Mouse (Mus musculus): ENCODE measurements at regions not wholly inside any gene's neighbourhood (a gene's known extent, or its start where the extent isn't known, plus 50 kb on each side); places are given as distances from the start of the nearest gene placed in this dataset.
A peak's percentile ranks its signal among the peaks of the same experiment; 100 is the strongest.

- Histone ChIP-seq H3K4me3 (ENCODE audit: low read length) (no peak overlapping the region), H3K9me3 (replicated peaks; ENCODE audit: control insufficient read depth, low read length) (no peaks in the 10 kb centered on the region), H3K27me3 (ENCODE audit: control insufficient read depth, insufficient read depth, low read length) (no peaks in the 10 kb centered on the region), H3K4me2 (ENCODE audit: low read depth, low read length) (no peak overlapping the region), H3K27ac (ENCODE audit: low read length) (no peak overlapping the region), H3K36me3 (ENCODE audit: control insufficient read depth, insufficient read depth) (no peaks in the 10 kb centered on the region), H3K4me1 (ENCODE audit: control insufficient read depth, insufficient read depth, low read length) (no peaks in the 10 kb centered on the region), H3K9ac (ENCODE audit: low read length) (no peak overlapping the region)
- WGBS, result 80% methylated on average over 1 of the region's 1 CpGs
- ATAC-seq (replicated peaks; ENCODE audit: extremely low read depth, insufficient read depth, low FRiP score), result no peak
These were observed 793.2 kb upstream of the Fat3 start for GRCm38 (mm10) chr9:17294327-17294726.

GRCm38 (mm10) chr9:17288790-17289596, 787.9 kb upstream of the Fat3 start:
- no peak overlapping the region for H3K4me3 ChIP-seq (ENCODE audit: low read length)
- H3K4me1 ChIP-seq (ENCODE audit: control insufficient read depth, insufficient read depth, low read length), result 0 out of 2 replicates have a peak, but pooled peaks cover 3% of the 10 kb centered on the region
- H3K4me2 ChIP-seq (ENCODE audit: low read depth, low read length), result no peak overlapping the region
- WGBS, result 29% methylated on average over 6 of the region's 6 CpGs
- no peaks in the 10 kb centered on the region for H3K36me3 ChIP-seq (ENCODE audit: control insufficient read depth, insufficient read depth)
- no peaks in the 10 kb centered on the region for H3K9me3 ChIP-seq (replicated peaks; ENCODE audit: control insufficient read depth, low read length)
- ATAC-seq (replicated peaks; ENCODE audit: extremely low read depth, insufficient read depth, low FRiP score), result no peak
- H3K9ac ChIP-seq (ENCODE audit: low read length), result no peak overlapping the region
- no peak overlapping the region for H3K27ac ChIP-seq (ENCODE audit: low read length)
- H3K27me3 ChIP-seq (ENCODE audit: control insufficient read depth, insufficient read depth, low read length), result no peaks in the 10 kb centered on the region

DNA sequence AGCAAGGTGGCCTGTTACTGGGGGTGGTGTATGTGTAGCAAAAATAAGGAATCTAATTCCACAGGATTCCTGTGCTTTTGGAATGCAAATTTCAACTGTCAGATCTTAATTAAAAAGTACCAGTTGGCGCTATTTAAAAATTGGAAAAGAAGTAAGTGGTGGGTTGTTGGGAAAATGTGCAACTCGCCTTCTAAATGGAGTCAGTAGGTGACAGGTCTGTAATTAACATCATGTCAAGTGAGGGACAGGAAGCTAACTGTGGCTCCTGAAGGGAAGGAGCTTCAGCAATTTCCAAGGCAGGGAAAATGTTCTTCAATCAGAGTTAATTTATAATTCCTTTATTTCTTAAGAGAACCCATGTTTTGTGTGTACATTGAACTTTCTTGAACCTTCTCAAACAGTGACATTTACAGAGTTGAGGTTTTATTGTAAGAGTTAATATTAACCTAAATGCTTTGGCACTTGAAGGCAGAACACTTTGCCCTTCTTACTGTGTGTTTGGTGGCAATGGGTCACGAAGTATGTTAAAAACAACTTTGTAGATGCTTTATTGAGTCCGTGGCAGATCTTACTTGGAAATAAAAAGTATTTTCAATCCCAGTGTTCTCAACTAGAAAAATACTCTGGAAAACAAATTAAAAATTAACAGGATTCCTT, 778.4 kb upstream of the Fat3 start:
- Histone ChIP-seq H3K36me3 (ENCODE audit: control insufficient read depth, insufficient read depth) (no peaks in the 10 kb centered on the region), H3K4me3 (ENCODE audit: low read length) (no peak overlapping the region), H3K4me1 (ENCODE audit: control insufficient read depth, insufficient read depth, low read length) (no peaks in the 10 kb centered on the region), H3K4me2 (ENCODE audit: low read depth, low read length) (no peak overlapping the region), H3K27ac (ENCODE audit: low read length) (no peak overlapping the region), H3K27me3 (ENCODE audit: control insufficient read depth, insufficient read depth, low read length) (no peaks in the 10 kb centered on the region), H3K9ac (ENCODE audit: low read length) (no peak overlapping the region), H3K9me3 (replicated peaks; ENCODE audit: control insufficient read depth, low read length) (no peaks in the 10 kb centered on the region)
- ATAC-seq (replicated peaks; ENCODE audit: extremely low read depth, insufficient read depth, low FRiP score), result no peak
- 77% methylated on average over 4 of the region's 4 CpGs for whole genome bisulfite sequencing

DNA sequence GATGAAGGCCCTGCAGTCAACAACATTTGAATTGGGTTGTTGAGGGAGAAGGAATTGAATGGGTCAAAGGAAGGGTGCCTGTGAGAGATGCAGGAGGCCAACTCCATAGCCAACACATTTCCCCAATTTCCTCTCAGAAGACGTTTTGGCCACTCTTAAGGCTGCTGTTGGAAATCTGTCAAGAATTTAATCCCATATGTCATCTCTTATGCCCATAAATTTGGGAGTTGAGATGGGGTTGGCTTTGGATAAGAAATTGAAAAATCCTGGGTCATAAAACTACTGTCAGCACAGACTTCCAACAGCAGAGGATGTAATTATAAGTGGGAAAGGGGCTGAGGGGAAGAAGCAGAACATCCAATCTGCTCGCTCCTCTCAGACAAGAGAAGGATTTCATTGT, 771.5 kb upstream of the Fat3 start:
- H3K27ac ChIP-seq (ENCODE audit: low read length), result no peak overlapping the region
- no peak overlapping the region for H3K9ac ChIP-seq (ENCODE audit: low read length)
- no peaks in the 10 kb centered on the region for H3K27me3 ChIP-seq (ENCODE audit: control insufficient read depth, insufficient read depth, low read length)
- H3K9me3 ChIP-seq (replicated peaks; ENCODE audit: control insufficient read depth, low read length), result no peaks in the 10 kb centered on the region
- no peaks in the 10 kb centered on the region for H3K4me1 ChIP-seq (ENCODE audit: control insufficient read depth, insufficient read depth, low read length)
- no peak overlapping the region for H3K4me2 ChIP-seq (ENCODE audit: low read depth, low read length)
- H3K4me3 ChIP-seq (ENCODE audit: low read length), result no peak overlapping the region
- ATAC-seq (replicated peaks; ENCODE audit: extremely low read depth, insufficient read depth, low FRiP score), result no peak
- no peaks in the 10 kb centered on the region for H3K36me3 ChIP-seq (ENCODE audit: control insufficient read depth, insufficient read depth)
- WGBS, result 49% methylated on average over 2 of the region's 2 CpGs

DNA sequence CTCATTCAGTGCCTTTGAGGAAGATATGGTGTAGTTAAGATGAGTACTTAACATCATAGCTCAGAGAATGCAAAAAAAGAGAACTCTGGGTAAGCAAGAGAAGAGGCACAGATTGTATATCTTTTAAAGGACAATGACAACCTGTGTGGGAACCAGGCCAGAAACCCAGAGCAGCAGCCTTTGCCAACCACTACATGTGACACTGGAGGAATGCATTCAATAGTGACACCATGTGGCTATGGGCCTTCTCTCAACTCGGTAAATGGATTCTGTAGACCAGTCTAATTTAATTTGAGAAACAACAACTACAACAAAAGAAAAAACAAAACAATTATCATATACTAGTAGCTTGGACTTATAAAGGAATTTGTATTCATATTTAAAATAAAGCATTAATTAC, 768.5 kb upstream of the Fat3 start:
- WGBS, result 26% methylated on average over 1 of the region's 1 CpGs
- Histone ChIP-seq H3K9ac (ENCODE audit: low read length) (no peak overlapping the region), H3K4me1 (ENCODE audit: control insufficient read depth, insufficient read depth, low read length) (0 out of 2 replicates have a peak, but pooled peaks cover 3% of the 10 kb centered on the region), H3K9me3 (replicated peaks; ENCODE audit: control insufficient read depth, low read length) (no peaks in the 10 kb centered on the region), H3K27ac (ENCODE audit: low read length) (no peak overlapping the region), H3K4me2 (ENCODE audit: low read depth, low read length) (no peak overlapping the region), H3K36me3 (ENCODE audit: control insufficient read depth, insufficient read depth) (no peaks in the 10 kb centered on the region), H3K4me3 (ENCODE audit: low read length) (no peak overlapping the region), H3K27me3 (ENCODE audit: control insufficient read depth, insufficient read depth, low read length) (no peaks in the 10 kb centered on the region)
- ATAC-seq (replicated peaks; ENCODE audit: extremely low read depth, insufficient read depth, low FRiP score), result peak; percentile 82; the same call in 1 of the 2 replicates

DNA sequence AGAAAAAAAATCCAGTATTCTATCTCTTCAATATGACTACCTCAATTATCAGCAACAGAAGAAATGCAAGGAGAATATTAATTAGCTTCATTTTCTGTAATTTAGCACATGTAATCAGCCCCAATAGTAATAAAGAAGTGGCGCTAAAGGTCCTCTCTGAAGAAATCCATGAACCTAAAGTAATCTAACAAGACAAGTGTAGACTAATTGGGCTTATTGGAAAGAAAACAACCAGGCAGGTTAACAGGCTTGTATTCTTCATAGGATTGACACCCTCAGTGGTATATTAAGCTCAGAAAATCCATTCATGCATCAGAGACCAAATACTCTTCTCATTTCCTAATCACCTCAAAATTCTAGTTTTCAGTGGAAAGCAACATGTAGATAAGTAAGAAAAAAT, 756.1 kb upstream of the Fat3 start:
- Histone ChIP-seq H3K9me3 (replicated peaks; ENCODE audit: control insufficient read depth, low read length) (no peaks in the 10 kb centered on the region), H3K27ac (ENCODE audit: low read length) (no peak overlapping the region), H3K36me3 (ENCODE audit: control insufficient read depth, insufficient read depth) (no peaks in the 10 kb centered on the region), H3K27me3 (ENCODE audit: control insufficient read depth, insufficient read depth, low read length) (no peaks in the 10 kb centered on the region), H3K9ac (ENCODE audit: low read length) (no peak overlapping the region), H3K4me2 (ENCODE audit: low read depth, low read length) (no peak overlapping the region), H3K4me3 (ENCODE audit: low read length) (no peak overlapping the region), H3K4me1 (ENCODE audit: control insufficient read depth, insufficient read depth, low read length) (no peaks in the 10 kb centered on the region)
- 83% methylated on average over 1 of the region's 1 CpGs for WGBS
- no peak for ATAC-seq (replicated peaks; ENCODE audit: extremely low read depth, insufficient read depth, low FRiP score)

- Histone ChIP-seq H3K4me1 (ENCODE audit: control insufficient read depth, insufficient read depth, low read length) (no peaks in the 10 kb centered on the region), H3K27ac (ENCODE audit: low read length) (no peak overlapping the region), H3K36me3 (ENCODE audit: control insufficient read depth, insufficient read depth) (no peaks in the 10 kb centered on the region), H3K4me3 (ENCODE audit: low read length) (no peak overlapping the region), H3K9me3 (replicated peaks; ENCODE audit: control insufficient read depth, low read length) (no peaks in the 10 kb centered on the region), H3K4me2 (ENCODE audit: low read depth, low read length) (no peak overlapping the region), H3K9ac (ENCODE audit: low read length) (no peak overlapping the region), H3K27me3 (ENCODE audit: control insufficient read depth, insufficient read depth, low read length) (no peaks in the 10 kb centered on the region)
- no peak for ATAC-seq (replicated peaks; ENCODE audit: extremely low read depth, insufficient read depth, low FRiP score)
- WGBS, result 67% methylated on average over 4 of the region's 4 CpGs
These were observed 726.0 kb upstream of the Fat3 start for GRCm38 (mm10) chr9:17227091-17227481.

- no peaks in the 10 kb centered on the region for H3K4me1 ChIP-seq (ENCODE audit: control insufficient read depth, insufficient read depth, low read length)
- H3K27me3 ChIP-seq (ENCODE audit: control insufficient read depth, insufficient read depth, low read length), result no peaks in the 10 kb centered on the region
- no peaks in the 10 kb centered on the region for H3K36me3 ChIP-seq (ENCODE audit: control insufficient read depth, insufficient read depth)
- H3K27ac ChIP-seq (ENCODE audit: low read length), result no peak overlapping the region
- no peak overlapping the region for H3K4me2 ChIP-seq (ENCODE audit: low read depth, low read length)
- H3K9me3 ChIP-seq (replicated peaks; ENCODE audit: control insufficient read depth, low read length), result no peaks in the 10 kb centered on the region
- ATAC-seq (replicated peaks; ENCODE audit: extremely low read depth, insufficient read depth, low FRiP score), result no peak
- H3K4me3 ChIP-seq (ENCODE audit: low read length), result no peak overlapping the region
- no peak overlapping the region for H3K9ac ChIP-seq (ENCODE audit: low read length)
- 57% methylated on average over 3 of the region's 3 CpGs for WGBS
These were observed 725.5 kb upstream of the Fat3 start for GRCm38 (mm10) chr9:17226475-17227090.

GRCm38 (mm10) chr9:17195339-17195738, 694.3 kb upstream of the Fat3 start:
- H3K4me2 ChIP-seq (ENCODE audit: low read depth, low read length), result no peak overlapping the region
- H3K9me3 ChIP-seq (replicated peaks; ENCODE audit: control insufficient read depth, low read length), result no peaks in the 10 kb centered on the region
- no peaks in the 10 kb centered on the region for H3K4me1 ChIP-seq (ENCODE audit: control insufficient read depth, insufficient read depth, low read length)
- ATAC-seq (replicated peaks; ENCODE audit: extremely low read depth, insufficient read depth, low FRiP score), result no peak
- H3K27ac ChIP-seq (ENCODE audit: low read length), result no peak overlapping the region
- no peak overlapping the region for H3K4me3 ChIP-seq (ENCODE audit: low read length)
- H3K36me3 ChIP-seq (ENCODE audit: control insufficient read depth, insufficient read depth), result no peaks in the 10 kb centered on the region
- H3K27me3 ChIP-seq (ENCODE audit: control insufficient read depth, insufficient read depth, low read length), result no peaks in the 10 kb centered on the region
- H3K9ac ChIP-seq (ENCODE audit: low read length), result no peak overlapping the region

Data from heart, embryonic 16.5 days (tissue).